Mouse (Mus musculus) liver, postnatal 0 days (tissue): ENCODE data around the gene Crxos. TPM values are rescaled to one million over a fixed set of nuclear protein-coding genes. Genes with fewer than 3 reads are reported as not detected.

Experiments
- ATAC-seq: fragments of 200-750 bp; cut with Nextera tagmentation; 2 replicates; pipeline ENCODE4 v1.8.0; 2017; ENCODE audit warnings: mild to moderate bottlenecking, moderate library complexity
- DNase-seq: peaks from one replicate; pipeline ENCODE4 v3.0.0-alpha.2; 2016
- H3K27ac ChIP-seq: fragments of 300-500 bp; sonication (generic); 2 replicates; pipeline ENCODE4 v1.5.1; 2014; ENCODE audit warnings: antibody characterized with exemption, moderate library complexity, mild to moderate bottlenecking, low read depth
- H3K27me3 ChIP-seq: fragments of 300-500 bp; sonication (generic); 2 replicates; pipeline ENCODE4 v1.6.1; 2014; ENCODE audit warnings: low read length, control low read depth, mixed read lengths; ENCODE audit not compliant: insufficient read depth
- H3K36me3 ChIP-seq: fragments of 300-500 bp; sonication (generic); replicated peaks from 2 replicates; pipeline ENCODE4 v1.6.1; 2014; ENCODE audit warnings: mild to moderate bottlenecking, control low read depth, low read length, moderate library complexity, mixed read lengths; ENCODE audit not compliant: insufficient read depth
- H3K4me1 ChIP-seq: fragments of 300-500 bp; sonication (generic); 2 replicates; pipeline ENCODE4 v1.6.1; 2014; ENCODE audit warnings: antibody characterized with exemption, mild to moderate bottlenecking, control low read depth; ENCODE audit not compliant: insufficient read depth
- H3K4me2 ChIP-seq: fragments of 300-500 bp; sonication (generic); 2 replicates; pipeline ENCODE4 v1.6.1; 2014; ENCODE audit warnings: low read depth, mild to moderate bottlenecking, low read length, moderate library complexity, mixed read lengths
- H3K4me3 ChIP-seq: fragments of 300-500 bp; sonication (generic); 2 replicates; pipeline ENCODE4 v1.5.1; 2014; ENCODE audit warnings: low read depth, low read length
- H3K9ac ChIP-seq: fragments of 300-500 bp; sonication (generic); replicated peaks from 2 replicates; pipeline ENCODE4 v1.6.1; 2014; ENCODE audit warnings: mild to moderate bottlenecking, moderate library complexity
- H3K9me3 ChIP-seq: fragments of 300-500 bp; sonication (generic); 2 replicates; pipeline ENCODE4 v1.6.1; 2016; ENCODE audit warnings: mild to moderate bottlenecking, control low read depth, low read length, mixed read lengths
- CTCF ChIP-seq: sonication (generic); IDR thresholded peaks from 2 replicates; pipeline ENCODE4 v1.5.1; 2016; ENCODE audit warnings: antibody characterized with exemption, low read depth
- EP300 ChIP-seq: IDR thresholded peaks from 2 replicates; pipeline ENCODE4 v1.6.1; 2016; ENCODE audit warnings: antibody characterized with exemption, low read depth, mild to moderate bottlenecking
- WGBS: fragments of 180-500 bp; shearing (Covaris S2); extraction: QIAGEN DNeasy Blood & Tissue Kit; methylation state at CpG from one replicate; pipeline ENCODE4 v1.1.7; 2014; ENCODE audit not compliant: insufficient replicate concordance; 5-methylcytosine and 5-hydroxymethylcytosine counted together
- polyA plus RNA-seq: library from polyadenylated mRNA; unstranded; fragments of >200 nt; fragmentation: Nextera tagmentation; extraction: Ambion mirVana; gene quantifications from 2 replicates; pipeline ENCODE4 v1.2.1, GENCODE M21; 2015

Crxos gene
- polyA plus RNA-seq, 1 experiment from 2014 or later = not detected

GRCm38 (mm10) chr7:15949216-15949790 is 66.9 kb downstream of the Crxos start:
- Histone ChIP-seq H3K9me3 (no peaks in the 10 kb centered on the region), H3K27me3 (no peaks in the 10 kb centered on the region), H3K4me3 (no peak overlapping the region), H3K36me3 (peaks cover 2% of the 10 kb centered on the region; the same call in 1 of the 2 replicates), H3K9ac (no peak overlapping the region), H3K4me2 (peak overlapping the region; percentile 70; the same call in 1 of the 2 replicates), H3K27ac (no peak overlapping the region), H3K4me1 (peaks cover 42% of the 10 kb centered on the region)
- ATAC-seq (no peak), DNase-seq (no peak)
- 46% methylated on average over 7 of the region's 7 CpGs for WGBS
- TF ChIP-seq EP300 = no peak
- TF ChIP-seq CTCF = no peak

GRCm38 (mm10) chr7:15950008-15950407 is 67.6 kb downstream of the Crxos start:
- Histone ChIP-seq H3K9me3 (no peaks in the 10 kb centered on the region), H3K27ac (no peak overlapping the region), H3K4me1 (peaks cover 43% of the 10 kb centered on the region), H3K4me3 (no peak overlapping the region), H3K27me3 (peaks cover 2% of the 10 kb centered on the region; the same call in 1 of the 2 replicates), H3K4me2 (no peak overlapping the region), H3K36me3 (no peaks in the 10 kb centered on the region), H3K9ac (no peak overlapping the region)
- DNase-seq (no peak), ATAC-seq (no peak)
- WGBS = 88% methylated on average over 15 of the region's 15 CpGs
- no peak for TF ChIP-seq CTCF
- TF ChIP-seq EP300 = no peak

- Histone ChIP-seq H3K36me3 (no peaks in the 10 kb centered on the region), H3K4me2 (no peak overlapping the region), H3K9me3 (no peaks in the 10 kb centered on the region), H3K27me3 (peaks cover 8% of the 10 kb centered on the region; the same call in 1 of the 2 replicates), H3K9ac (no peak overlapping the region), H3K4me1 (peaks cover 41% of the 10 kb centered on the region), H3K27ac (no peak overlapping the region), H3K4me3 (no peak overlapping the region)
- DNase-seq (peak; percentile 44), ATAC-seq (peak; percentile 61)
- no peak for TF ChIP-seq CTCF
- peak; percentile 86 for TF ChIP-seq EP300
- 57% methylated on average over 3 of the region's 3 CpGs for WGBS
Measured at GRCm38 (mm10) chr7:15952416-15952815, 70.0 kb downstream of the Crxos start.

Other genes with a start within 250 kb of the Crxos start
- not detected in 2 replicates for gene Obox3, start 242.7 kb upstream of the Crxos start, polyA plus RNA-seq
- gene Obox5, start 132.5 kb upstream of the Crxos start, polyA plus RNA-seq = not detected in 2 replicates
- gene Obox6, start 42.9 kb upstream of the Crxos start, polyA plus RNA-seq = not detected in 2 replicates
- gene Crx, start 2.6 kb upstream of the Crxos start, polyA plus RNA-seq = not detected in 2 replicates
- 158 and 189 TPM in 2 replicates for gene Selenow, start 39.8 kb downstream of the Crxos start, polyA plus RNA-seq
- 82.6 and 90.6 TPM in 2 replicates for gene Nop53, start 63.5 kb downstream of the Crxos start, polyA plus RNA-seq
- gene Ehd2, start 85.0 kb downstream of the Crxos start, polyA plus RNA-seq = 1.9 and 2.7 TPM in 2 replicates
- 0.95 and 1.0 TPM in 2 replicates for gene Bicra, start 165.3 kb downstream of the Crxos start, polyA plus RNA-seq
- gene Zfp541, start 179.2 kb downstream of the Crxos start, polyA plus RNA-seq = not detected in 2 replicates
- gene Napa, start 215.8 kb downstream of the Crxos start, polyA plus RNA-seq = 96.6 and 105 TPM in 2 replicates
- 6.5 and 7.5 TPM in 2 replicates for gene Kptn, start 237.3 kb downstream of the Crxos start, polyA plus RNA-seq
- not detected in 2 replicates for gene Slc8a2, start 247.2 kb downstream of the Crxos start, polyA plus RNA-seq